Mouse (Mus musculus): ENCODE data around the gene Gm10188. TPM values are rescaled to one million over a fixed set of nuclear protein-coding genes. Genes with fewer than 3 reads are reported as not detected.

Gm10188 gene
- not detected in 2 replicates for polyA plus RNA-seq (2012; rRNA removed)

DNA sequence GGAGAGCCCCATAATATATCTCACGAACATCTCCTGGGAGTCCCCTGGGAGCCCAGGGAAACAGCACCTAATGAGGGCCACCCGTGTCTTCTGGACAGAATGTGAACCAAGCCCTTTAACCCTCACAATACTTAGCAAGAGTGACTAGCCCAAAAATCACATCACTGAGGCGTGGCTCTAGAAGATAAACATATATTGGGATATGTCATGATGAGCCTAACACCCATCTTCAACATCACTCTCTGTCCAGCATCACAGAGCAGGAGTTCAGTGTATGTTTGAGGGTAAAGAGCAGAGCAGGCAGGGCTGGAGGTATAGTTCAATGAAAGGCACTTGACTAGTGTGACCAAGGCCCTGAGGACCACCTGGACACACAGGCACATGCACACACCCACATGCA, at the start of gene Gm10188:
Gene Gm10188 (minus strand): TSS at position 101 of the 400 bp plus-strand sequence.
- DNase-seq (ENCODE audit: low read depth in 1 of 2, low spot score in 2 of 2): no peak
- Histone ChIP-seq H3K27ac (ENCODE audit: insufficient read depth, low read length) (no peak within 1 kb of the TSS), H3K4me1 (ENCODE audit: control insufficient read depth, insufficient read depth, insufficient read length) (no peaks in the 10 kb centered on the region), H3K36me3 (ENCODE audit: control insufficient read depth, insufficient read depth, low read length) (no peaks in the 10 kb centered on the region), H3K27me3 (ENCODE audit: control insufficient read depth, insufficient read depth, low read length) (no peaks in the 10 kb centered on the region), H3K4me3 (ENCODE audit: extremely low read depth, insufficient read depth, insufficient read length) (no peak within 1 kb of the TSS)
- 86% methylated on average over 3 of the region's 3 CpGs for WGBS
- TF ChIP-seq POLR2A (IDR thresholded peaks at IDR 0.05; ENCODE audit: low read depth, low read length) (no peak), CTCF (IDR thresholded peaks at IDR 0.05; ENCODE audit: extremely low read depth, insufficient read depth, insufficient read length, insufficient replicate concordance) (no peak)

DNA sequence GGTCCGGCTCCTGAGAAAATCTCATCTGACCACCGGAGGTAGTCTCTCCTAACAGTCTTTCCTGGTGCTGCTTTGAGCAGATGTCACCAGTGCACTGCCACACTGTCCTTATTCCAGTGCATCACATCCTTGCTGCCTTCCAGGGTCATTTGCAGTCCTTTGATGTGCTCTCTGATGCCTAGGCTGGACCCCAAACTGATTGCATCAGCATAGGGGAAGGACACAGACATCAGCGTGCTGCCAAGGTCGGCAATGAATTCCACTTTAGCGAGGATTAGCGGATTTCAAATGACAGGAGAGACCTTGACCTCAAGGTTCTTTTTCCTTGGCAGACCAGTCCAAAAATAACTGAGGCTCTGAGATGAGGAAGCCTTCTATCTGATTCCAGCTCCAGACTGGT, 47.6 kb upstream of the Gm10188 start:
- TF ChIP-seq POLR2A (IDR thresholded peaks at IDR 0.05; ENCODE audit: low read depth, low read length) (no peak), CTCF (IDR thresholded peaks at IDR 0.05; ENCODE audit: extremely low read depth, insufficient read depth, insufficient read length, insufficient replicate concordance) (no peak)
- no peaks in the 10 kb centered on the region for H3K27me3 ChIP-seq (ENCODE audit: control insufficient read depth, insufficient read depth, low read length)
- 81% methylated on average over 6 of the region's 6 CpGs for WGBS

DNA sequence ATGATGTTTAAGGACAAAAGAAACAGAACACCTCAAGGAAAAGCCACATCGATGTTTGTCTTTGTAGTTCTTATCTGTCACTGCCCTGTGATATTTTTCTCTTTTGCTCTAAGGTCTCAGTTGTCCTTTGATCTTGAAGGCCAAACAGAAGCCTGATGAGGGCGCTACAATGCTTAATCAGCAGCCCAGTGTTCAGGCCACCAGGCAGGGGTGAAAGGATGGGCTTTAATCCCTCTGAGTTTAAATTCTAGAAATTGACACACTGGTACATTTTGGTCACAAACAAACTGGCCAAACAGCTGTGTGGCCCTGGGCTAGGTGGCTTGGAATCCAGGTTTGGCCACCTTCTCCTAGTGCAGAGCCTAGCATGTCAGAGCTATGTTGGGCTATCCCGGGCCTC, 47.1 kb upstream of the Gm10188 start:
- Histone ChIP-seq H3K27me3 (ENCODE audit: control insufficient read depth, insufficient read depth, low read length) (no peaks in the 10 kb centered on the region), H3K27ac (ENCODE audit: insufficient read depth, low read length) (no peak overlapping the region), H3K36me3 (ENCODE audit: control insufficient read depth, insufficient read depth, low read length) (no peaks in the 10 kb centered on the region), H3K4me1 (ENCODE audit: control insufficient read depth, insufficient read depth, insufficient read length) (no peaks in the 10 kb centered on the region), H3K4me3 (ENCODE audit: extremely low read depth, insufficient read depth, insufficient read length) (no peak overlapping the region)
- DNase-seq (ENCODE audit: low read depth in 1 of 2, low spot score in 2 of 2): no peak
- TF ChIP-seq POLR2A (IDR thresholded peaks at IDR 0.05; ENCODE audit: low read depth, low read length): no peak
- TF ChIP-seq CTCF (IDR thresholded peaks at IDR 0.05; ENCODE audit: extremely low read depth, insufficient read depth, insufficient read length, insufficient replicate concordance): no peak
- WGBS: 74% methylated on average over 3 of the region's 3 CpGs

More for the DNA sequence above, 47.6 kb upstream of the Gm10188 start:
- Histone ChIP-seq H3K36me3 (ENCODE audit: control insufficient read depth, insufficient read depth, low read length) (no peaks in the 10 kb centered on the region), H3K27ac (ENCODE audit: insufficient read depth, low read length) (no peak overlapping the region), H3K4me1 (ENCODE audit: control insufficient read depth, insufficient read depth, insufficient read length) (no peaks in the 10 kb centered on the region), H3K4me3 (ENCODE audit: extremely low read depth, insufficient read depth, insufficient read length) (no peak overlapping the region)
- no peak for DNase-seq (ENCODE audit: low read depth in 1 of 2, low spot score in 2 of 2)

DNA sequence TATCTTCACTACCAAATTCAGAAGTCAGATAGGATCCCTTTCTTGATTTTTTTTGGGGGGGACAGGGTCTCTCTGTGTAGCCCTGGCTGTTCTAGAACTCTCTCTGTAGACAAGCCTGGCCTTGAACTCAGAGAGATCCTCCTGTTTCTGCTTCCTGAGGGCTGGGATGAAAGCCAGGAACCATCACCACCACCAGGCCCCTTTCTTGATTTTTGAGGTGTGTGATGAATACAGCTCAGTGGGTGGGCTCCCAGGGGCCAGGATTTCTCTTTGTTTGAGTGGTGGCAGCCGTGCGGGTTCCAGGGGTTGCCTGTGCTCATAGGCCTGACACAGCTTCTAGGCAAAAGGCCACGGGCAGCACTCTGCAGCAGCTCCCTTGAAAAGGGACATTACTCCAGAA, 41.7 kb upstream of the Gm10188 start:
- no peak for DNase-seq (ENCODE audit: low read depth in 1 of 2, low spot score in 2 of 2)
- Histone ChIP-seq H3K27ac (ENCODE audit: insufficient read depth, low read length) (no peak overlapping the region), H3K4me1 (ENCODE audit: control insufficient read depth, insufficient read depth, insufficient read length) (no peaks in the 10 kb centered on the region), H3K27me3 (ENCODE audit: control insufficient read depth, insufficient read depth, low read length) (no peaks in the 10 kb centered on the region), H3K4me3 (ENCODE audit: extremely low read depth, insufficient read depth, insufficient read length) (no peak overlapping the region), H3K36me3 (ENCODE audit: control insufficient read depth, insufficient read depth, low read length) (no peaks in the 10 kb centered on the region)
- 91% methylated on average over 3 of the region's 3 CpGs for WGBS
- TF ChIP-seq POLR2A (IDR thresholded peaks at IDR 0.05; ENCODE audit: low read depth, low read length) (no peak), CTCF (IDR thresholded peaks at IDR 0.05; ENCODE audit: extremely low read depth, insufficient read depth, insufficient read length, insufficient replicate concordance) (no peak)

DNA sequence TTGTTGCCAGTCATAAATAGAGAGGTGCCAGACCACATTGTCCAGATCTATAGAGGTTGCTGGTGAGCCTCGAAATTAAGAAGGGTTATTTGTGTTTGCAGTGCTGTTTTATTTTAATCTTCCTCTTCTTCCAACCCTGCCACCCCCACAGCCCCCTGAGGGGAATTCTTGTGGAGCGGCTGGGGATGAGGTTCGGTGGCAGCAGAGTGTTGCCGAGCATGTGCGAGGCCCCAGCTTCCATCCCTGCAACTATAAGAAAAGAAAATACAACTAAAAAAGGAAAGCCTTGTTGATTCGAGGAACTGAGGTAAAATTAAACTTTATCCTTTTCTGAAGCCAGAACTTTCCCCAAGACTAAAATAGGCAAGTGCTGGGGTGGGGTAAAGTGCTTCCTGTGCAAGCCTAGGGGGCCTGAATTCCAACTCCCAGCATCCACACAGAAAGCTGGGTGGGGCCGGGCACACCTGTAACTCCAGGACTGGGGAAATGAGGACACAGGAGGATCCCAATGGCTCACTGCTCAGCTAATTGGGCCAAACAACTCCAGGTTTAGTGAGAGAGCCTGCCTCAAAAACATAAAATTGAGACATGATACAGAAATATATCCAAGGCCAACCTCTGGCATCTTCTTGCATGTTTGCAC, 39.0 kb upstream of the Gm10188 start:
- H3K4me1 ChIP-seq (ENCODE audit: control insufficient read depth, insufficient read depth, insufficient read length): no peaks in the 10 kb centered on the region
- no peaks in the 10 kb centered on the region for H3K36me3 ChIP-seq (ENCODE audit: control insufficient read depth, insufficient read depth, low read length)
- WGBS: 71% methylated on average over 7 of the region's 7 CpGs
- DNase-seq (ENCODE audit: low read depth in 1 of 2, low spot score in 2 of 2): no peak
- no peaks in the 10 kb centered on the region for H3K27me3 ChIP-seq (ENCODE audit: control insufficient read depth, insufficient read depth, low read length)
- TF ChIP-seq POLR2A (IDR thresholded peaks at IDR 0.05; ENCODE audit: low read depth, low read length) (no peak), CTCF (IDR thresholded peaks at IDR 0.05; ENCODE audit: extremely low read depth, insufficient read depth, insufficient read length, insufficient replicate concordance) (no peak)
- no peak overlapping the region for H3K4me3 ChIP-seq (ENCODE audit: extremely low read depth, insufficient read depth, insufficient read length)
- H3K27ac ChIP-seq (ENCODE audit: insufficient read depth, low read length): no peak overlapping the region

DNA sequence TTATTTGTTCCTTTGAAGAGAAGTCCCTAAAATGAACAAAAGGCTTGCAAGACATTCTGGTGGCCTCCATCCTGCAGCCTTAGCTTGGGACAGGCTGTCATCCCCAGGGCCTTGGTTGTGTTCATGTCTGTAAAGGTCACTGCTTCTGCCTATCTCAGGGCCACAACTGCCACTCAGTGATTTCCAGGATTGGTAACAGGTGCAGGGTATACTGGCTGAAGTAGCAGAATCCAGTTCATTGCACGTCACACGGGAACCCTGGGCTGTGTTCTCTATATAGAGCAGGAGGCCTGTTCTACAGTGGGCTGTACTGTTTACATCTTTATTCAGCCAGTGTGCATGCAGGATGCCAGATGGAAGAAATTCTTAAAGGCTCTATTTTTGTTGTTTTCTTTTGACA, 38.4 kb upstream of the Gm10188 start:
- no peak overlapping the region for H3K27ac ChIP-seq (ENCODE audit: insufficient read depth, low read length)
- H3K4me1 ChIP-seq (ENCODE audit: control insufficient read depth, insufficient read depth, insufficient read length): no peaks in the 10 kb centered on the region
- TF ChIP-seq CTCF (IDR thresholded peaks at IDR 0.05; ENCODE audit: extremely low read depth, insufficient read depth, insufficient read length, insufficient replicate concordance): no peak
- TF ChIP-seq POLR2A (IDR thresholded peaks at IDR 0.05; ENCODE audit: low read depth, low read length): no peak
- no peak overlapping the region for H3K4me3 ChIP-seq (ENCODE audit: extremely low read depth, insufficient read depth, insufficient read length)
- H3K27me3 ChIP-seq (ENCODE audit: control insufficient read depth, insufficient read depth, low read length): no peaks in the 10 kb centered on the region
- DNase-seq (ENCODE audit: low read depth in 1 of 2, low spot score in 2 of 2): no peak
- H3K36me3 ChIP-seq (ENCODE audit: control insufficient read depth, insufficient read depth, low read length): no peaks in the 10 kb centered on the region
- WGBS: 85% methylated on average over 2 of the region's 2 CpGs

DNA sequence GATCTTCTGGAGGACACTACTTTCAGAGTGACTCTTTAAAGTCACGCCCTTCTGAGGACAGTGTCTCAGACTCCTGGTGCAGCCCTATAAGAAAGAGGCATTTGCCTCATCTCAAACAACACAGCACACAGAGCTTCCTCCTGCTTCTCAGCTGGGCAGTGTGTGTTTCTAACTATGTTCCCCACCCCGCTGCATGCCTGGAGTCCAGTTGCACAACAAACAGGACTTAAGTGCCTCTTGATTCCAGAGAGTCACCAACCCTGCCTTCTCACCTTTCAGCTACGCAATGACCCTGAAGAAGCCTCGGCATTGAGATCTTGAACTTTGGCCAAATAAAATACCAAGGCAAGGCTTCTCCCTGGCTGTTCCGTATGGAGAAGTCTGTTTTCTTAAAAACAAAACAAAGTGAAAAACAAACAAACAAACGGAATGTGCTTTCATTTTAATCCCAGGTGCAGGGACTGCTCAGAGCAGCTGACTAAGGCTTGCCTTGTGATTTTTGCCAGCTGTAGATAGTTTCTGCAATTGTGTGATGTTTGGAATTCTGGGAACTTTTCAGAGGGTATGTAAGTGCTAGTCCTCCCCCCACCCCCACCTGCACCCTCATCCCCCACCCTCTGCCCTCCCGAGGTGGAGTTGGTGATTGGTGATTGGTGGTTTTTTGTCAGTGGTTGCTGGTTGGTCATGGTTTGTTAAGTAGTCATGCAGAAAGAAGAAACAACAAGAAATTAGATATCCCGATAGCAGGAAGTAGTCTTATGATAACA, 37.4 kb upstream of the Gm10188 start:
- H3K4me1 ChIP-seq (ENCODE audit: control insufficient read depth, insufficient read depth, insufficient read length): no peaks in the 10 kb centered on the region
- no peaks in the 10 kb centered on the region for H3K27me3 ChIP-seq (ENCODE audit: control insufficient read depth, insufficient read depth, low read length)
- no peak for DNase-seq (ENCODE audit: low read depth in 1 of 2, low spot score in 2 of 2)
- 63% methylated on average over 8 of the region's 8 CpGs for WGBS
- H3K36me3 ChIP-seq (ENCODE audit: control insufficient read depth, insufficient read depth, low read length): no peaks in the 10 kb centered on the region
- no peak for TF ChIP-seq POLR2A (IDR thresholded peaks at IDR 0.05; ENCODE audit: low read depth, low read length)
- TF ChIP-seq CTCF (IDR thresholded peaks at IDR 0.05; ENCODE audit: extremely low read depth, insufficient read depth, insufficient read length, insufficient replicate concordance): no peak
- no peak overlapping the region for H3K27ac ChIP-seq (ENCODE audit: insufficient read depth, low read length)
- no peak overlapping the region for H3K4me3 ChIP-seq (ENCODE audit: extremely low read depth, insufficient read depth, insufficient read length)

Data from spleen, adult 2 months (tissue).